Mouse (Mus musculus) hindbrain, embryonic 12.5 days (tissue): Measurements from ENCODE around the gene Ccnb2. TPM values are rescaled to one million over a fixed set of nuclear protein-coding genes. Genes with fewer than 3 reads are reported as not detected.

Experiments used
- ATAC-seq: fragments of 200-750 bp; cut with Nextera tagmentation; 2 replicates; pipeline ENCODE4 v1.8.0; 2017; ENCODE audit warnings: moderate TSS enrichment; ENCODE audit not compliant: low FRiP score
- H3K27ac ChIP-seq: fragments of 300-500 bp; sonication (generic); 2 replicates; pipeline ENCODE4 v1.5.1; 2016; ENCODE audit warnings: mild to moderate bottlenecking
- H3K27me3 ChIP-seq: fragments of 300-500 bp; sonication (generic); 2 replicates; pipeline ENCODE4 v1.6.1; 2016; ENCODE audit warnings: mild to moderate bottlenecking
- H3K36me3 ChIP-seq: fragments of 300-500 bp; sonication (generic); 2 replicates; pipeline ENCODE4 v1.6.1; 2016; ENCODE audit warnings: mild to moderate bottlenecking
- H3K4me1 ChIP-seq: fragments of 300-500 bp; sonication (generic); 2 replicates; pipeline ENCODE4 v1.6.1; 2016
- H3K4me2 ChIP-seq: fragments of 300-500 bp; sonication (generic); replicated peaks from 2 replicates; pipeline ENCODE4 v1.6.1; 2016; ENCODE audit warnings: mild to moderate bottlenecking
- H3K4me3 ChIP-seq: fragments of 300-500 bp; sonication (generic); 2 replicates; pipeline ENCODE4 v1.5.1; 2016; ENCODE audit warnings: mild to moderate bottlenecking
- H3K9ac ChIP-seq: fragments of 300-500 bp; sonication (generic); 2 replicates; pipeline ENCODE4 v1.6.1; 2016; ENCODE audit warnings: mild to moderate bottlenecking, moderate library complexity
- H3K9me3 ChIP-seq: fragments of 300-500 bp; sonication (generic); replicated peaks from 2 replicates; pipeline ENCODE4 v1.6.1; 2016; ENCODE audit warnings: mild to moderate bottlenecking
- WGBS: fragments of 180-500 bp; shearing (Covaris S2); methylation state at CpG from one replicate; pipeline ENCODE4 v1.1.7; 2016; 5-methylcytosine and 5-hydroxymethylcytosine counted together
- polyA plus RNA-seq: library from polyadenylated mRNA; unstranded; fragments of >200 nt; fragmentation: Nextera tagmentation; extraction: Ambion mirVana; gene quantifications from 2 replicates; pipeline ENCODE4 v1.2.1, GENCODE M21; 2016

The Ccnb2 gene
- polyA plus RNA-seq, 1 experiment from 2014 or later, result 129 TPM

DNA sequence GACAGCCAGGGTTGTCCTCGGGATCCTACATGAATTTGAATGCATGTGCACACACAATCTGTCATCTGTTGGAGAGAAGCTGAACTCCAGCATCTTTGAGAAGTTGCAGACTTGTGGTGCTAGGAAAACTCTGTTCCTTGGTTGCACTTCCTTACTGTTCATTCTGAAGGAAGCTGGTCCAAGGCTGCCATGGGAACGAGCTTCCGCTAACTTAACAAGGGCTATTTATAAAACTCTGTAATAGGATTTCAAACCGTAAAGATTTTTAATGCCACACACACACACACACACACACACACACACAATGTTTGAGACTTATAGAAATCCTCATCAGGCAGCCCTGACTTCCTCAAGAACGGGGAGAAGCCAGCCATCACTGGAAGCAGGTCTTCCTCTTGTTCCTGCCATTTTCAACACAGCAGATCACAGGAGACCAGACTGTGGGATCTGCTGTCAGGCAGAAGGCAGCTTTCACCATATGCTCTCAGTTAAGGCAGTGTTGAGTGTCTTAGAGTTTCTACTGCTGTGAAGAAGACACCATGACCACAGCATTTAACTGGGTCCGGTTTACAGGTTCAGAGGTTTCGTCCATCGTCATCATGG lies 19.3 kb downstream of the Ccnb2 start:
- no peak overlapping the region for H3K27ac ChIP-seq
- 93% methylated on average over 8 of the region's 8 CpGs for WGBS
- H3K9ac ChIP-seq, result no peak overlapping the region
- H3K36me3 ChIP-seq, result peaks cover 15% of the 10 kb centered on the region
- H3K4me2 ChIP-seq, result no peak overlapping the region
- H3K4me1 ChIP-seq, result no peaks in the 10 kb centered on the region
- ATAC-seq, result no peak
- no peaks in the 10 kb centered on the region for H3K27me3 ChIP-seq
- H3K9me3 ChIP-seq, result no peaks in the 10 kb centered on the region
- no peak overlapping the region for H3K4me3 ChIP-seq

DNA sequence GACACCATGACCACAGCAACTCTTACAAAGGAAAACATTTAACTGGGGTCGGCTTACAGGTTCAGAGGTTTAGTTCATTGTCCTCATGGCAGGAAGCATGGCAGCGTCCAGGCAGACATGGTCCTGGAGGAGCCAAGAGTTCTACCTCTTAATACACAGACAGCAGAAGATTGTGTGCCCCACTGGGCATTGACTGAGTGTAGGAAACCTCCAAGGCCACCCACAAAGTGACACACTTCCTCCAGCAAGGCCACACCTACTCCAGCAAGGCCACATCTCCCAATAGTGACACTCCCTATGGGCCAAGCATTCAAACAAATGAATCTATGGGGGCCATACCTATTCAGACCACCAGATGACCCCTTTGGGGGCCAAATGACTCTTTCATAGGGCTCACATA lies 25.3 kb downstream of the Ccnb2 start:
- H3K27me3 ChIP-seq, result no peaks in the 10 kb centered on the region
- H3K9ac ChIP-seq, result no peak overlapping the region
- no peak for ATAC-seq
- no peak overlapping the region for H3K27ac ChIP-seq
- 84% methylated on average over 2 of the region's 2 CpGs for WGBS
- H3K4me1 ChIP-seq, result peaks cover 3% of the 10 kb centered on the region; the same call in 1 of the 2 replicates
- H3K4me3 ChIP-seq, result no peak overlapping the region
- no peak overlapping the region for H3K4me2 ChIP-seq
- H3K36me3 ChIP-seq, result peaks cover 13% of the 10 kb centered on the region
- no peaks in the 10 kb centered on the region for H3K9me3 ChIP-seq

GRCm38 (mm10) chr9:70395617-70396016 lies 25.7 kb downstream of the Ccnb2 start:
- ATAC-seq, result no peak
- Histone ChIP-seq H3K9me3 (no peaks in the 10 kb centered on the region), H3K4me1 (peaks cover 3% of the 10 kb centered on the region; the same call in 1 of the 2 replicates), H3K9ac (no peak overlapping the region), H3K27ac (no peak overlapping the region), H3K4me3 (no peak overlapping the region), H3K36me3 (peaks cover 13% of the 10 kb centered on the region), H3K27me3 (no peaks in the 10 kb centered on the region), H3K4me2 (no peak overlapping the region)
- WGBS, result 80% methylated on average over 12 of the region's 12 CpGs

- no peak overlapping the region for H3K27ac ChIP-seq
- H3K4me1 ChIP-seq, result peaks cover 3% of the 10 kb centered on the region; the same call in 1 of the 2 replicates
- H3K4me2 ChIP-seq, result no peak overlapping the region
- no peaks in the 10 kb centered on the region for H3K27me3 ChIP-seq
- no peak overlapping the region for H3K9ac ChIP-seq
- H3K36me3 ChIP-seq, result peaks cover 9% of the 10 kb centered on the region
- 21% methylated on average over 6 of the region's 6 CpGs for whole genome bisulfite sequencing
- no peaks in the 10 kb centered on the region for H3K9me3 ChIP-seq
- no peak overlapping the region for H3K4me3 ChIP-seq
- ATAC-seq, result peak; percentile 73
These were observed 28.8 kb downstream of the Ccnb2 start for GRCm38 (mm10) chr9:70392563-70392907.

GRCm38 (mm10) chr9:70391660-70392562 lies 29.4 kb downstream of the Ccnb2 start:
- Histone ChIP-seq H3K4me3 (no peak overlapping the region), H3K4me1 (peaks cover 3% of the 10 kb centered on the region; the same call in 1 of the 2 replicates), H3K27ac (no peak overlapping the region), H3K36me3 (peaks cover 9% of the 10 kb centered on the region), H3K4me2 (no peak overlapping the region), H3K27me3 (no peaks in the 10 kb centered on the region), H3K9me3 (no peaks in the 10 kb centered on the region), H3K9ac (no peak overlapping the region)
- WGBS, result 83% methylated on average over 12 of the region's 12 CpGs
- no peak for ATAC-seq

GRCm38 (mm10) chr9:70391042-70391441 lies 30.3 kb downstream of the Ccnb2 start:
- no peak for ATAC-seq
- Histone ChIP-seq H3K4me3 (no peak overlapping the region), H3K27ac (no peak overlapping the region), H3K36me3 (peaks cover 5% of the 10 kb centered on the region), H3K27me3 (no peaks in the 10 kb centered on the region), H3K4me2 (no peak overlapping the region), H3K4me1 (peaks cover 3% of the 10 kb centered on the region; the same call in 1 of the 2 replicates), H3K9ac (no peak overlapping the region), H3K9me3 (no peaks in the 10 kb centered on the region)
- WGBS, result 87% methylated on average over 5 of the region's 5 CpGs

DNA sequence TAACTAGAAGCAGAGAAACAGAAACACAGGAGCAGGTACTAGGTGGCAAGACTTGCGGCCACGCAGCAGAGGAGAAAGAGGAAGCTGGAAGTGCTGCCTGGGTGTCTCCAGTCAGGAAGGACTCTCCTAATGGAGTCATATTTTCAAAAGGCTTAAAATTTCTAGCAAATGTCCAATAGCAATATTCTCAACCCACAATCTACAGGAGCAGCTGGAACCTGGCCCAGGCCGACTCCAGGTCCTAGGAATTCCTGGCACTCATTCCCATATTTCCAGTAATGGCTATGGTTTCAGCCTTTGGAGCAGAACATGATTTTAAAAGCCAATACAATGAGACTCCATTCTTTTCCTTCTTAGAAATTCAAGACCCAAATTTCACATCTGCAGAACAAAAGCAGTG lies 31.8 kb downstream of the Ccnb2 start:
- Histone ChIP-seq H3K4me3 (no peak overlapping the region), H3K9me3 (no peaks in the 10 kb centered on the region), H3K9ac (no peak overlapping the region), H3K27ac (no peak overlapping the region), H3K4me2 (no peak overlapping the region), H3K4me1 (peaks cover 3% of the 10 kb centered on the region; the same call in 1 of the 2 replicates), H3K36me3 (no peaks in the 10 kb centered on the region), H3K27me3 (no peaks in the 10 kb centered on the region)
- no peak for ATAC-seq
- 96% methylated on average over 3 of the region's 3 CpGs for WGBS

DNA sequence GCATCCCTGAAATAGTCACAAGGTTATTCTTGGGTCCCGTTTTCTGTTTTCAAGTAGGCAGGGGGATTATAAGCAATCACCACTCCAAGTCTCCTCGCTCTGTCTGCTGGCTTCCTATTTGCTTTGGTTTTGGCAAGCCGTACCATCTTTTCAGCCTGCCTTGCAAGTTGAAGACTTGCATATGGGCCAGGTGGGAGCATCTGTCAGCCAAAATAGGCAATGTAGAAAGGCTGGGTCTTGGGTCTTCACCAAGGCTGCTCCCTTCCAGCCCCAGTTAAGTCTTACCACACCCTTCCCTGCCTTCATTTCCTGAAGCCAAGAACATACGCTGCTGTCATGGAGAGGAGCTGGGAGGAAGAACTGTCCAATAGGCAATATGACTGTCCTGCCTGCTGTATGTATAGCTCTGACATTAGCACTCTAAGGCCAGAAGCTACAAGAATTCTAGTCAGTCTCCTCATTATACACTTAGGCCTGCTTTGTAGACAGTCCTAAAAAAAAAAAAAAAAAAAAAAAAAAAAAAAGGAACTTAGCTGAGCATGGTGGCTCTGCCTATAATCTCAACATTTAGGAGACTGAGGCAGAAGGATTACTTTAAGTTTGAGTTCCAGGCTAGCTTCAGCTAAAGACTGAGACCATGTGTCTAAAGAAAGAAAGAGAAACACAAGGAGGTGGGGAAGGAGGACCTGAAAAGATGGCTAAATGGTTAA lies 33.8 kb downstream of the Ccnb2 start:
- Histone ChIP-seq H3K9ac (no peak overlapping the region), H3K4me1 (peaks cover 3% of the 10 kb centered on the region; the same call in 1 of the 2 replicates), H3K27me3 (no peaks in the 10 kb centered on the region), H3K27ac (no peak overlapping the region), H3K4me3 (no peak overlapping the region), H3K4me2 (no peak overlapping the region), H3K36me3 (no peaks in the 10 kb centered on the region), H3K9me3 (no peaks in the 10 kb centered on the region)
- ATAC-seq, result no peak
- 93% methylated on average over 4 of the region's 4 CpGs for WGBS

GRCm38 (mm10) chr9:70384958-70385728 lies 36.2 kb downstream of the Ccnb2 start:
- H3K4me2 ChIP-seq, result no peak overlapping the region
- H3K27ac ChIP-seq, result no peak overlapping the region
- no peaks in the 10 kb centered on the region for H3K27me3 ChIP-seq
- no peaks in the 10 kb centered on the region for H3K4me1 ChIP-seq
- no peak overlapping the region for H3K9ac ChIP-seq
- no peak for ATAC-seq
- no peaks in the 10 kb centered on the region for H3K9me3 ChIP-seq
- no peak overlapping the region for H3K4me3 ChIP-seq
- no peaks in the 10 kb centered on the region for H3K36me3 ChIP-seq
- WGBS, result 90% methylated on average over 18 of the region's 18 CpGs

DNA sequence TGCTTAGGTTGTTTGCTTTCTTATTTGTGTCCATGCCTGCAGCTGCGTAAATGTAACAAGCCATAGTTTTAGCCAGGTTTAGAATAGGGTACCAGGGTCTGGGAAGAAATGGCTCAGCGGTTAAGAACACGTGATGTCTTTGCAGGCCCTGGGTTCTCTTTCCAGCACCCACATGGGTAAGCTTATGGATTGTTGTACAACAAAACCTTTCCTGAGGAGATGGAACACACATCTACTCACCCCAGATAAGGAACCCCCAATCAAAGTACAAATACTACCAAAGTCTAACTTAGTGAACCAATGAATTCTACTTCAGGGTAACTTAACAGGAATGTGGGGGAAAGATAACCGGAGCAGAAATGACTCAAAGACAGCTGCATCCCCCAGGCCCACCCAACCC lies 36.9 kb downstream of the Ccnb2 start:
- Histone ChIP-seq H3K4me3 (no peak overlapping the region), H3K27me3 (no peaks in the 10 kb centered on the region), H3K36me3 (no peaks in the 10 kb centered on the region), H3K27ac (no peak overlapping the region), H3K9me3 (no peaks in the 10 kb centered on the region), H3K4me2 (no peak overlapping the region), H3K9ac (no peak overlapping the region), H3K4me1 (no peaks in the 10 kb centered on the region)
- WGBS, result 94% methylated on average over 4 of the region's 4 CpGs
- no peak for ATAC-seq

- Histone ChIP-seq H3K27me3 (no peaks in the 10 kb centered on the region), H3K4me2 (no peak overlapping the region), H3K4me1 (no peaks in the 10 kb centered on the region), H3K4me3 (no peak overlapping the region), H3K9ac (no peak overlapping the region), H3K36me3 (peaks cover 2% of the 10 kb centered on the region; the same call in 1 of the 2 replicates), H3K27ac (no peak overlapping the region), H3K9me3 (no peaks in the 10 kb centered on the region)
- WGBS, result 78% methylated on average over 10 of the region's 10 CpGs
- no peak for ATAC-seq
These were observed 37.6 kb downstream of the Ccnb2 start for GRCm38 (mm10) chr9:70383750-70384149.

DNA sequence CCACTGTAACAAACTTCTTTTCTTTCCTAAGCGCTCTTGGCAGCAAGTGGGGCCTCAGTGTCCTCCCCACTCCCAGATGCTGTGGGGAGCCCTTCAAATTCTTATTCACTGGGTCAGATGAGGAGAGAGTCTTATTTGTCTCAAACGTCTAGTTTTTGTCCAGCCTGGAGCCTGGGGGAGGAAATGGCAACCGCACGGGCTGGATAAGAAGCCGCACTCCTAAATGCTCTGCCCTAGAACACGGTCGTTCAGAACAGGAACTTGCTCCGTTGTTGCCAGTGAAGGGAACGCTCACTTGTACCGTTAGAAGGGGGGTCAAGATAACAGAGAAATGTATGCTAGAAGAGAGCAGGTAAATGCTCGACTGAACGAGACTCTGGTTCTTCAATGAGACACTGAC lies 39.3 kb downstream of the Ccnb2 start:
- H3K4me1 ChIP-seq, result no peaks in the 10 kb centered on the region
- H3K9me3 ChIP-seq, result no peaks in the 10 kb centered on the region
- WGBS, result 88% methylated on average over 12 of the region's 12 CpGs
- no peak overlapping the region for H3K27ac ChIP-seq
- no peak overlapping the region for H3K9ac ChIP-seq
- ATAC-seq, result no peak
- no peak overlapping the region for H3K4me3 ChIP-seq
- no peaks in the 10 kb centered on the region for H3K27me3 ChIP-seq
- peaks cover 10% of the 10 kb centered on the region for H3K36me3 ChIP-seq
- H3K4me2 ChIP-seq, result no peak overlapping the region
